Comparison of ENCODE assay signal across 9 mouse cellular contexts in the genomic region with DNA sequence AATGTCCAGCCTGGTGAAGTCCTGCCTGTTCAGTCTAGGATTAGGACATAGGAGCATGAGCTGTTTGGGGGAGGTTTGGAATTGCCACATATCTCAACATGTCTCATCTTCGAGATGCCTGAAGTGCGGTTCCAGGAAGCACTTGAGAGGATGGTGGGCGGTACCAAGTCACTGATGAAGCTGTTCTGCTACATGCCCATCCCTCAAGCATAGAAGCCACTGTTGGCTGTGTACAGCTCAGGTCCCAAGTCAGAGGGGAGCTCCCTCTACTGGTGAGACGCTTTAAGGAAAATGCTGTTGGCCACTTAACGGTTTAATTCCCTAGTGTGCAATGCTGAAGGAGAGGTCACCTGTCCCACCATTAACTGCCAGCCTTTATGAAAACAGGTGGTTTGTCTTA. TPM values are rescaled to one million over a fixed set of nuclear protein-coding genes. Genes with fewer than 3 reads are reported as not detected.
DNase-seq lines count a peak whose midpoint lies in the region; ATAC-seq and TF ChIP-seq lines count a peak whose summit lies in the region.
"Had no signal": no experiment of that assay in that cellular context is flagged by ENCODE, and none has a peak within 500 bp of the region (broad histone marks: within the 10 kb centered on the region; RNA-seq: fewer than 3 reads in every experiment).

No protein-coding gene starts in this region.

- DNase-seq in A20 (ENCODE audit: low read depth, low spot score), result peak; percentile 81
- peak; percentile 67 for DNase-seq in MN1 (ENCODE audit: low spot score)
- DNase-seq in heart, adult 8-10 months (ENCODE audit: low spot score), result peak; percentile 41
- peak; percentile 62 for DNase-seq in liver, postnatal 0 days
- DNase-seq in thymus, postnatal 36 days, result peak; percentile 39 to 46

- H3K9ac ChIP-seq in kidney, embryonic 15.5 days, result no peak overlapping the region
- no peak overlapping the region for H3K9ac ChIP-seq in liver, postnatal 0 days (replicated peaks)
- H3K9ac ChIP-seq in neural tube, embryonic 14.5 days (replicated peaks; ENCODE audit: low read depth, low read length), result no peak overlapping the region
- H3K9ac ChIP-seq: heart, embryonic 13.5 days had no signal

- no peak overlapping the region for H3K4me2 ChIP-seq in kidney, embryonic 15.5 days
- no peak overlapping the region for H3K4me2 ChIP-seq in liver, postnatal 0 days (ENCODE audit: low read depth, low read length)
- no peak overlapping the region for H3K4me2 ChIP-seq in neural tube, embryonic 14.5 days (ENCODE audit: low read depth, low read length)
- H3K4me2 ChIP-seq: heart, embryonic 13.5 days had no signal

- H3K4me1 ChIP-seq in kidney, embryonic 15.5 days, result peaks cover 5% of the 10 kb centered on the region; the same call in 1 of the 2 replicates
- peaks cover 19% of the 10 kb centered on the region for H3K4me1 ChIP-seq in liver, postnatal 0 days (ENCODE audit: insufficient read depth)
- no peaks in the 10 kb centered on the region for H3K4me1 ChIP-seq in neural tube, embryonic 14.5 days (ENCODE audit: control insufficient read depth, insufficient read depth, low read length)

- no peak overlapping the region for H3K27ac ChIP-seq in kidney, embryonic 15.5 days
- no peak overlapping the region for H3K27ac ChIP-seq in liver, postnatal 0 days (ENCODE audit: low read depth)
- no peak overlapping the region for H3K27ac ChIP-seq in neural tube, embryonic 14.5 days (ENCODE audit: low read depth, low read length)
- H3K27ac ChIP-seq: heart, embryonic 13.5 days had no signal

- peak; percentile 79 for ATAC-seq in common myeloid progenitor, adult 5-6 weeks (replicated peaks; ENCODE audit: low read depth, poor library complexity, severe bottlenecking)
- ATAC-seq in kidney, embryonic 15.5 days (replicated peaks; ENCODE audit: low FRiP score), result peak; percentile 63
- ATAC-seq in liver, postnatal 0 days, result peak; percentile 66
- ATAC-seq in neural tube, embryonic 14.5 days (ENCODE audit: low read depth), result peak; percentile 80

- H3K36me3 ChIP-seq in kidney, embryonic 15.5 days, result peaks cover 7% of the 10 kb centered on the region
- 0 out of 2 replicates have a peak, but pooled peaks cover 5% of the 10 kb centered on the region for H3K36me3 ChIP-seq in liver, postnatal 0 days (replicated peaks; ENCODE audit: insufficient read depth, low read length)
- no peaks in the 10 kb centered on the region; the same call in 1 of the 2 replicates for H3K36me3 ChIP-seq in neural tube, embryonic 14.5 days (ENCODE audit: control insufficient read depth, insufficient read depth, low read length)

- WGBS in kidney, embryonic 15.5 days, result 13% methylated on average over 5 of the region's 5 CpGs
- WGBS in liver, postnatal 0 days (ENCODE audit: insufficient replicate concordance), result 12% methylated on average over 5 of the region's 5 CpGs
- whole genome bisulfite sequencing in neural tube, embryonic 14.5 days, result 22% methylated on average over 5 of the region's 5 CpGs

- peak; percentile 90 for TF ChIP-seq CTCF in liver, postnatal 0 days (IDR thresholded peaks at IDR 0.05; ENCODE audit: low read depth)

- H3K9me3 ChIP-seq in kidney, embryonic 15.5 days (replicated peaks), result no peaks in the 10 kb centered on the region
- no peaks in the 10 kb centered on the region for H3K9me3 ChIP-seq in liver, postnatal 0 days (ENCODE audit: low read length)
- no peaks in the 10 kb centered on the region for H3K9me3 ChIP-seq in neural tube, embryonic 14.5 days (ENCODE audit: control insufficient read depth, low read length)
- H3K9me3 ChIP-seq: heart, embryonic 13.5 days had no signal

- TF ChIP-seq EP300 in liver, postnatal 0 days (IDR thresholded peaks at IDR 0.05; ENCODE audit: low read depth), result no peak

- H3K4me3 ChIP-seq in kidney, embryonic 15.5 days (replicated peaks), result no peak overlapping the region
- H3K4me3 ChIP-seq in liver, postnatal 0 days (ENCODE audit: low read depth, low read length), result no peak overlapping the region
- H3K4me3 ChIP-seq in neural tube, embryonic 14.5 days (ENCODE audit: low read depth, low read length), result no peak overlapping the region
- H3K4me3 ChIP-seq: heart, embryonic 13.5 days had no signal

- H3K27me3 ChIP-seq in kidney, embryonic 15.5 days, result no peaks in the 10 kb centered on the region
- no peaks in the 10 kb centered on the region for H3K27me3 ChIP-seq in liver, postnatal 0 days (ENCODE audit: insufficient read depth, low read length)
- no peaks in the 10 kb centered on the region for H3K27me3 ChIP-seq in neural tube, embryonic 14.5 days (ENCODE audit: control insufficient read depth, insufficient read depth, low read length)
- H3K27me3 ChIP-seq: heart, embryonic 13.5 days had no signal

RNA-seq across cellular contexts. Expression of gene Tmem243, which starts 11.3 kb away (rescaled TPM):
- total RNA-seq in common myeloid progenitor, adult 5-6 weeks (2017), result 5.8 and 13.2 TPM in 2 replicates
- total RNA-seq in heart, adult 8-10 months (2022), result 10 to 100 TPM in 2 of 4 experiments, 1 to 10 TPM in 2; 9.6 to 12.6 (median 10.1) TPM
- 20.7 and 21.6 TPM in 2 replicates for polyA plus RNA-seq in kidney, embryonic 15.5 days (2015; fragmentation: Nextera tagmentation; extraction: Ambion mirVana)
- polyA plus RNA-seq in liver, postnatal 0 days (2015; fragmentation: Nextera tagmentation; extraction: Ambion mirVana), result 50.9 and 56.7 TPM in 2 replicates
- 15.3 and 15.7 TPM in 2 replicates for polyA plus RNA-seq in neural tube, embryonic 14.5 days (2014; fragmentation: Nextera tagmentation; extraction: Ambion mirVana)

RNA-seq across cellular contexts. Expression of gene Dmtf1, which starts 49.8 kb away (rescaled TPM):
- total RNA-seq in common myeloid progenitor, adult 5-6 weeks (2017), result 50.0 and 54.4 TPM in 2 replicates
- total RNA-seq in heart, adult 8-10 months (2022), result 10 to 100 TPM; 10.7 to 13.0 (median 11.3) TPM
- 45.0 and 46.0 TPM in 2 replicates for polyA plus RNA-seq in kidney, embryonic 15.5 days (2015; fragmentation: Nextera tagmentation; extraction: Ambion mirVana)
- 6.3 and 7.6 TPM in 2 replicates for polyA plus RNA-seq in liver, postnatal 0 days (2015; fragmentation: Nextera tagmentation; extraction: Ambion mirVana)
- polyA plus RNA-seq in neural tube, embryonic 14.5 days (2014; fragmentation: Nextera tagmentation; extraction: Ambion mirVana), result 68.6 and 77.9 TPM in 2 replicates
